Mouse (Mus musculus): ENCODE measurements around the gene Fgfr2.

Gene Fgfr2

GRCm38 (mm10) chr7:132367344-132367743, 755.8 kb downstream of the Fgfr2 start:
- DNase-seq (ENCODE audit: extremely low read depth, insufficient read length, low spot score): no peak

GRCm38 (mm10) chr7:132365703-132366384, 757.3 kb downstream of the Fgfr2 start:
- no peak for DNase-seq (ENCODE audit: extremely low read depth, insufficient read length, low spot score)

- no peak for DNase-seq (ENCODE audit: extremely low read depth, insufficient read length, low spot score)
Observed at GRCm38 (mm10) chr7:132365111-132365510, 758.0 kb downstream of the Fgfr2 start.

- no peak for DNase-seq (ENCODE audit: extremely low read depth, insufficient read length, low spot score)
Observed at GRCm38 (mm10) chr7:132364506-132364905, 758.6 kb downstream of the Fgfr2 start.

- no peak for DNase-seq (ENCODE audit: extremely low read depth, insufficient read length, low spot score)
Observed at GRCm38 (mm10) chr7:132360336-132360735, 762.8 kb downstream of the Fgfr2 start.

- DNase-seq (ENCODE audit: extremely low read depth, insufficient read length, low spot score): no peak
Observed at GRCm38 (mm10) chr7:132358709-132359108, 764.4 kb downstream of the Fgfr2 start.

- DNase-seq (ENCODE audit: extremely low read depth, insufficient read length, low spot score): no peak
Observed at GRCm38 (mm10) chr7:132358250-132358649, 764.9 kb downstream of the Fgfr2 start.

GRCm38 (mm10) chr7:132357841-132358237, 765.3 kb downstream of the Fgfr2 start:
- no peak for DNase-seq (ENCODE audit: extremely low read depth, insufficient read length, low spot score)

GRCm38 (mm10) chr7:132356881-132357840, 766.0 kb downstream of the Fgfr2 start:
- no peak for DNase-seq (ENCODE audit: extremely low read depth, insufficient read length, low spot score)

- DNase-seq (ENCODE audit: extremely low read depth, insufficient read length, low spot score): no peak
Observed at GRCm38 (mm10) chr7:132356185-132356584, 767.0 kb downstream of the Fgfr2 start.

- DNase-seq (ENCODE audit: extremely low read depth, insufficient read length, low spot score): no peak
Observed at GRCm38 (mm10) chr7:132355767-132356166, 767.4 kb downstream of the Fgfr2 start.

GRCm38 (mm10) chr7:132349075-132349572, 774.0 kb downstream of the Fgfr2 start:
- no peak for DNase-seq (ENCODE audit: extremely low read depth, insufficient read length, low spot score)

- no peak for DNase-seq (ENCODE audit: extremely low read depth, insufficient read length, low spot score)
Observed at GRCm38 (mm10) chr7:132347273-132348045, 775.7 kb downstream of the Fgfr2 start.

GRCm38 (mm10) chr7:132345526-132346070, 777.6 kb downstream of the Fgfr2 start:
- peak; percentile 33 for DNase-seq (ENCODE audit: extremely low read depth, insufficient read length, low spot score)

- DNase-seq (ENCODE audit: extremely low read depth, insufficient read length, low spot score): peak; percentile 8
Observed at GRCm38 (mm10) chr7:132344606-132345005, 778.5 kb downstream of the Fgfr2 start.

- DNase-seq (ENCODE audit: extremely low read depth, insufficient read length, low spot score): no peak
Observed at GRCm38 (mm10) chr7:132343900-132344299, 779.2 kb downstream of the Fgfr2 start.

GRCm38 (mm10) chr7:132343146-132343545, 780.0 kb downstream of the Fgfr2 start:
- DNase-seq (ENCODE audit: extremely low read depth, insufficient read length, low spot score): no peak

GRCm38 (mm10) chr7:132339041-132339839, 783.9 kb downstream of the Fgfr2 start:
- DNase-seq (ENCODE audit: extremely low read depth, insufficient read length, low spot score): no peak

- DNase-seq (ENCODE audit: extremely low read depth, insufficient read length, low spot score): no peak
Observed at GRCm38 (mm10) chr7:132338350-132338749, 784.8 kb downstream of the Fgfr2 start.
